Mouse (Mus musculus): Measurements from ENCODE around the gene Cdk5rap2. TPM values are rescaled to one million over a fixed set of nuclear protein-coding genes. Genes with fewer than 3 reads are reported as not detected.

The Cdk5rap2 gene
- polyA plus RNA-seq, 1 experiment from 2014 or later: 25.1 TPM

DNA sequence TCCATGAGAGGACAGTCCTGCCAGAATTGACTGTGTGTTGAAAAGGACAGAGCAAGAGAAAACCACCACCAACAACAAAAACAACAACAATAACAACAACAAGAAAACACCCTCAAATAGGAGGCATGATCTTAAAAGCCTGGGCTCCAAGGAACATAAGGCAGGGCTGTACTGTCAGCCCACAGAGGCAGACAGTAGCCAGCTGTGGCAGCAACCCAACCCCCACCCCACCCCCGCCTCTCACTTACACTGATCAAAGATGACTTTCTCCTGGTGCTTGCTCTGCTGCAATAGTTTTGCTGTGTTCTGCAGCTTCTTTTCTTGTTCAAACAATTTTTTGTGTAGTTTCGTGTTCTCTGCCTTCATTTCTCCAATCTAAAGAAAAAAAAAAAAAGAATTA lies 181.9 kb downstream of the Cdk5rap2 start:
- Histone ChIP-seq H3K9ac (no peak overlapping the region), H3K27ac (ENCODE audit: low read depth) (no peak overlapping the region), H3K27me3 (ENCODE audit: insufficient read depth, low read length) (no peaks in the 10 kb centered on the region), H3K9me3 (ENCODE audit: low read depth, low read length) (no peaks in the 10 kb centered on the region), H3K36me3 (ENCODE audit: insufficient read depth) (peaks cover 51% of the 10 kb centered on the region), H3K4me2 (no peak overlapping the region), H3K4me3 (ENCODE audit: low read depth, low read length) (no peak overlapping the region), H3K4me1 (ENCODE audit: insufficient read depth) (no peaks in the 10 kb centered on the region)
- ATAC-seq (ENCODE audit: insufficient read depth) (peak; percentile 71; the same call in 1 of the 2 replicates), DNase-seq (peak; percentile 33)
- WGBS: 45% methylated on average over 2 of the region's 2 CpGs
- TF ChIP-seq CTCF (IDR thresholded peaks at IDR 0.05; ENCODE audit: low read depth): no peak

GRCm38 (mm10) chr4:70227667-70228066 lies 182.6 kb downstream of the Cdk5rap2 start:
- peak; percentile 41 for DNase-seq
- Histone ChIP-seq H3K9me3 (ENCODE audit: low read depth, low read length) (no peaks in the 10 kb centered on the region), H3K4me2 (no peak overlapping the region), H3K36me3 (ENCODE audit: insufficient read depth) (peaks cover 52% of the 10 kb centered on the region), H3K27ac (ENCODE audit: low read depth) (no peak overlapping the region), H3K27me3 (ENCODE audit: insufficient read depth, low read length) (no peaks in the 10 kb centered on the region), H3K4me1 (ENCODE audit: insufficient read depth) (no peaks in the 10 kb centered on the region), H3K9ac (no peak overlapping the region), H3K4me3 (ENCODE audit: low read depth, low read length) (no peak overlapping the region)
- no peak for TF ChIP-seq CTCF (IDR thresholded peaks at IDR 0.05; ENCODE audit: low read depth)
- 57% methylated on average over 3 of the region's 3 CpGs for WGBS
- peak; percentile 54; the same call in 1 of the 2 replicates for ATAC-seq (ENCODE audit: insufficient read depth)

- ATAC-seq (ENCODE audit: insufficient read depth): no peak
- Histone ChIP-seq H3K27ac (ENCODE audit: low read depth) (no peak overlapping the region), H3K9me3 (ENCODE audit: low read depth, low read length) (no peaks in the 10 kb centered on the region), H3K36me3 (ENCODE audit: insufficient read depth) (peaks cover 65% of the 10 kb centered on the region), H3K4me3 (ENCODE audit: low read depth, low read length) (no peak overlapping the region), H3K27me3 (ENCODE audit: insufficient read depth, low read length) (no peaks in the 10 kb centered on the region), H3K9ac (no peak overlapping the region), H3K4me2 (no peak overlapping the region), H3K4me1 (ENCODE audit: insufficient read depth) (no peaks in the 10 kb centered on the region)
- 75% methylated on average over 2 of the region's 2 CpGs for WGBS
- no peak for TF ChIP-seq CTCF (IDR thresholded peaks at IDR 0.05; ENCODE audit: low read depth)
- DNase-seq: no peak
Observed at GRCm38 (mm10) chr4:70224503-70224902, 185.7 kb downstream of the Cdk5rap2 start.

GRCm38 (mm10) chr4:70221878-70222277 lies 188.4 kb downstream of the Cdk5rap2 start:
- no peak overlapping the region for H3K27ac ChIP-seq (ENCODE audit: low read depth)

GRCm38 (mm10) chr4:70221370-70221769 lies 188.9 kb downstream of the Cdk5rap2 start:
- no peak for TF ChIP-seq CTCF (IDR thresholded peaks at IDR 0.05; ENCODE audit: low read depth)
- ATAC-seq (ENCODE audit: insufficient read depth): no peak

More at GRCm38 (mm10) chr4:70221878-70222277, 188.4 kb downstream of the Cdk5rap2 start:
- WGBS: 58% methylated on average over 3 of the region's 3 CpGs
- no peaks in the 10 kb centered on the region for H3K9me3 ChIP-seq (ENCODE audit: low read depth, low read length)
- H3K27me3 ChIP-seq (ENCODE audit: insufficient read depth, low read length): no peaks in the 10 kb centered on the region
- no peaks in the 10 kb centered on the region for H3K4me1 ChIP-seq (ENCODE audit: insufficient read depth)
- no peak overlapping the region for H3K4me2 ChIP-seq
- TF ChIP-seq CTCF (IDR thresholded peaks at IDR 0.05; ENCODE audit: low read depth): no peak
- H3K36me3 ChIP-seq (ENCODE audit: insufficient read depth): peaks cover 51% of the 10 kb centered on the region
- no peak for DNase-seq
- H3K4me3 ChIP-seq (ENCODE audit: low read depth, low read length): no peak overlapping the region
- no peak for ATAC-seq (ENCODE audit: insufficient read depth)
- no peak overlapping the region for H3K9ac ChIP-seq

DNA sequence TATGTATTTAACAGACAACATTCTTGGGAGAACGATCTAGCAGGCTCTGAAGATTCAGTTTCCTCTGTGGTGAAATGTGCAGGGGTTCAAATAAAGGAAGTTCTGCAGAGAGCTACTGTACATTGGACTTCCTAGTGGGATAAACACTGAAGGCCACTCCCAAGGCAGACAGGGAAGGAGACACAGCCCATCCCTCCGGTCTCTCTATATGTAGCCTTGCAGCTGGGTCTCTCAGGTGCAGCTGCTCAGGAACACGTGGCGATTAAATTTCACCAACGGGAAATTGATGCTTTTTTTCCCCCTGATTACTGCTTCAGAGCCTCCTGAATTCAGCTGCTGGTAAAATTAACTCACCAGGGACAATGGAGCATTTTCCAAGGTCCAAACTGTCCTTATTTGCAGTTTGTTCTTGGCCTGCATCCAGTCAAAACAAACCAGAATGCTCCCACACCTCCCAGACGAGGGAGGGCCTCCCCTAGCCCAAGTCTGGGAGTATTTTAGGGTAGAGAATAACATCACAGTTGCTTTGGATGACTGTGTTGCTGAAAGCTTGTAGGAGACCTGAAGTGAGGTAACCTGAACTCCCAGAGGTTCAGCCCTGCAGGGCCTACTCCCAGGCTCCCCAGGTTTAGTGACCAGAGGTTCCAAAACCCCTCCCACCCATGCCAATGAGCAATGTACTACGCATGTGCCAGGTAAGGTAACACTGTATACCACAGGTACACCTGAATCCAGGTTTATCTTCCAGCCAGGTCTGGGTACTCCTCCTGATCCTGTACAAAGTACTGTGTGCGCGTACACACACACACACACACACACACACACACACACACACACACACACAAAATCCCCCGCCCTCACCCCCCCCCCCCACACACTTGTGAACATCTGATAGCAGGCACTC lies 189.7 kb downstream of the Cdk5rap2 start:
- ATAC-seq (ENCODE audit: insufficient read depth) (peak; percentile 64), DNase-seq (peak; percentile 43)
- no peak for TF ChIP-seq CTCF (IDR thresholded peaks at IDR 0.05; ENCODE audit: low read depth)

More at GRCm38 (mm10) chr4:70221370-70221769, 188.9 kb downstream of the Cdk5rap2 start:
- 86% methylated on average over 1 of the region's 1 CpGs for WGBS
- Histone ChIP-seq H3K4me2 (no peak overlapping the region), H3K9me3 (ENCODE audit: low read depth, low read length) (no peaks in the 10 kb centered on the region), H3K27me3 (ENCODE audit: insufficient read depth, low read length) (no peaks in the 10 kb centered on the region), H3K4me3 (ENCODE audit: low read depth, low read length) (no peak overlapping the region), H3K27ac (ENCODE audit: low read depth) (no peak overlapping the region), H3K9ac (no peak overlapping the region), H3K4me1 (ENCODE audit: insufficient read depth) (no peaks in the 10 kb centered on the region), H3K36me3 (ENCODE audit: insufficient read depth) (peaks cover 46% of the 10 kb centered on the region)
- DNase-seq: no peak

DNA sequence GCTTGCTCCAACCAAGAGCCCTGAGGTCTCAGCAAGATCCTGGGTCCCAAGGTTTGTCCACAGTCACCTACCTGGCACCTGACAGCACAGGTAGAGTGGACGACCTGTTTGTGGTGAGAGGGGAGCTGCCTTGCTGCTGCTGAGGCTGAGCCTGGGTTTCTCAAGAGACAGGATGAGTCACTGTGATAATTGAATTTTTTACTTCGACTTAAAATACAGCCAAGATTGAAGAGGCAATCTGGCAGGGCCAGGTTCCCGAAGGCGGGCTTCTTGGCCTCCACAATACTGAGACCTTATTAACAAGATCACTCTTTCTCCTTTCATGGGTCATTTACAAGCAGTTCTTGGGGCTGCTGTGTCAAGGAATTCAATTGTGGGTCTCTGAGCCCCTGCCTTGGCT lies 190.5 kb downstream of the Cdk5rap2 start:
- ATAC-seq (ENCODE audit: insufficient read depth) (no peak), DNase-seq (no peak)
- no peak for TF ChIP-seq CTCF (IDR thresholded peaks at IDR 0.05; ENCODE audit: low read depth)
- Histone ChIP-seq H3K9ac (no peak overlapping the region), H3K4me2 (no peak overlapping the region), H3K36me3 (ENCODE audit: insufficient read depth) (peaks cover 35% of the 10 kb centered on the region), H3K4me3 (ENCODE audit: low read depth, low read length) (no peak overlapping the region), H3K27me3 (ENCODE audit: insufficient read depth, low read length) (no peaks in the 10 kb centered on the region), H3K27ac (ENCODE audit: low read depth) (no peak overlapping the region), H3K9me3 (ENCODE audit: low read depth, low read length) (no peaks in the 10 kb centered on the region), H3K4me1 (ENCODE audit: insufficient read depth) (no peaks in the 10 kb centered on the region)
- WGBS: 82% methylated on average over 4 of the region's 4 CpGs

More for the DNA sequence above, 189.7 kb downstream of the Cdk5rap2 start:
- H3K27ac ChIP-seq (ENCODE audit: low read depth): peak overlapping the region; percentile 26; the same call in 1 of the 2 replicates
- no peaks in the 10 kb centered on the region for H3K4me1 ChIP-seq (ENCODE audit: insufficient read depth)
- H3K4me3 ChIP-seq (ENCODE audit: low read depth, low read length): no peak overlapping the region
- H3K9ac ChIP-seq: no peak overlapping the region
- no peaks in the 10 kb centered on the region for H3K27me3 ChIP-seq (ENCODE audit: insufficient read depth, low read length)
- peaks cover 41% of the 10 kb centered on the region for H3K36me3 ChIP-seq (ENCODE audit: insufficient read depth)
- H3K4me2 ChIP-seq: no peak overlapping the region
- 58% methylated on average over 10 of the region's 10 CpGs for WGBS
- no peaks in the 10 kb centered on the region for H3K9me3 ChIP-seq (ENCODE audit: low read depth, low read length)
